Mouse (Mus musculus) liver, adult 2 months (tissue): ENCODE measurements at regions not wholly inside any gene's neighbourhood (a gene's known extent, or its start where the extent isn't known, plus 50 kb on each side); places are given as distances from the start of the nearest gene placed in this dataset.

ENCODE experiments used
- DNase-seq: peaks from one replicate; pipeline ENCODE4 v3.0.0-alpha.2; 2011; ENCODE audit warnings: low read depth, low spot score; ENCODE audit errors: extremely low read depth
- H3K27ac ChIP-seq: fragments of 200-500 bp; replicated peaks from 2 replicates; pipeline ENCODE4 v1.5.1; 2012; ENCODE audit warnings: low read depth, mild to moderate bottlenecking, control low read depth, inconsistent platforms, low read length; ENCODE audit not compliant: insufficient read depth
- H3K27me3 ChIP-seq: fragments of 200-500 bp; 2 replicates; pipeline ENCODE4 v1.6.1; 2012; ENCODE audit warnings: mild to moderate bottlenecking, moderate library complexity, low read length, inconsistent platforms; ENCODE audit not compliant: control insufficient read depth, insufficient read depth
- H3K36me3 ChIP-seq: fragments of 200-500 bp; 2 replicates; pipeline ENCODE4 v1.6.1; 2012; ENCODE audit warnings: low read length, inconsistent platforms; ENCODE audit not compliant: control insufficient read depth, insufficient read depth
- H3K4me1 ChIP-seq: fragments of 200-500 bp; 2 replicates; pipeline ENCODE4 v1.6.1; 2011; ENCODE audit warnings: low read length; ENCODE audit not compliant: control insufficient read depth, insufficient read depth
- H3K4me3 ChIP-seq: fragments of 200-500 bp; 2 replicates; pipeline ENCODE4 v1.5.1; 2011; ENCODE audit warnings: low read depth, mild to moderate bottlenecking, control low read depth, low read length, moderate library complexity; ENCODE audit not compliant: insufficient read depth
- H3K79me2 ChIP-seq: fragments of 200-500 bp; 2 replicates; pipeline ENCODE4 v1.6.1; 2012; ENCODE audit warnings: inconsistent platforms, mild to moderate bottlenecking, low read length, moderate library complexity; ENCODE audit not compliant: control insufficient read depth, insufficient read depth
- H3K9ac ChIP-seq: fragments of 200-500 bp; 2 replicates; pipeline ENCODE4 v1.6.1; 2012; ENCODE audit warnings: low read depth, mild to moderate bottlenecking, control low read depth, inconsistent platforms, low read length
- CTCF ChIP-seq: fragments of 200-500 bp; IDR thresholded peaks from 2 replicates; pipeline ENCODE4 v1.5.1; 2011; ENCODE audit warnings: low read depth, low read length, control low read depth
- POLR2A ChIP-seq: fragments of 200-500 bp; IDR thresholded peaks from 2 replicates; pipeline ENCODE4 v1.6.1; 2011; ENCODE audit warnings: low read length, control low read depth; ENCODE audit not compliant: insufficient read depth; ENCODE audit errors: extremely low read depth
- WGBS: fragments of 180-500 bp; shearing (Covaris S2); methylation state at CpG from one replicate; pipeline ENCODE4 v1.1.7; 2018; 5-methylcytosine and 5-hydroxymethylcytosine counted together

DNA sequence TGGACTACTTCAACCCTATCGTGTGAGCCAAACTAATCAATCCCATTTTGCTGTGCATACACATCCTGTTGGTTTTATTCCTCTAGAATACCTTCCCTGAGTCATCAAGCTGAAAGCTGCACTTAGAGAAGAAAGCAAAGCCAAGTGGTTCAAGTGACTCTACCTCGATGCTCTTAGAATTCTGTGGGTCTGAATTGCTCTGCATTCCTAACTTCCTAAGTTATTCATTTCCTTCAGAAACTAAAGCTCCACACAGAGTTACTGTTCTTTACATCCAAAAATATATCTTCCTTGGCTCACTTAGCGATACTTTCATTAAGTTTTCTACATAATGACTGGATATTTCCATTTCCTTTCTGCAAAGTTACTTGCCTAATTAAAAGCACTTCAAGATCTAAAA, 379.0 kb upstream of the Pkdcc start:
- Histone ChIP-seq H3K9ac (no peak overlapping the region), H3K27me3 (0 out of 2 replicates have a peak, but pooled peaks cover under 1% of the 10 kb centered on the region), H3K36me3 (no peaks in the 10 kb centered on the region), H3K4me3 (no peak overlapping the region), H3K4me1 (no peaks in the 10 kb centered on the region), H3K79me2 (no peaks in the 10 kb centered on the region), H3K27ac (no peak overlapping the region)
- no peak for TF ChIP-seq CTCF
- WGBS: 68% methylated on average over 3 of the region's 3 CpGs
- no peak for DNase-seq

DNA sequence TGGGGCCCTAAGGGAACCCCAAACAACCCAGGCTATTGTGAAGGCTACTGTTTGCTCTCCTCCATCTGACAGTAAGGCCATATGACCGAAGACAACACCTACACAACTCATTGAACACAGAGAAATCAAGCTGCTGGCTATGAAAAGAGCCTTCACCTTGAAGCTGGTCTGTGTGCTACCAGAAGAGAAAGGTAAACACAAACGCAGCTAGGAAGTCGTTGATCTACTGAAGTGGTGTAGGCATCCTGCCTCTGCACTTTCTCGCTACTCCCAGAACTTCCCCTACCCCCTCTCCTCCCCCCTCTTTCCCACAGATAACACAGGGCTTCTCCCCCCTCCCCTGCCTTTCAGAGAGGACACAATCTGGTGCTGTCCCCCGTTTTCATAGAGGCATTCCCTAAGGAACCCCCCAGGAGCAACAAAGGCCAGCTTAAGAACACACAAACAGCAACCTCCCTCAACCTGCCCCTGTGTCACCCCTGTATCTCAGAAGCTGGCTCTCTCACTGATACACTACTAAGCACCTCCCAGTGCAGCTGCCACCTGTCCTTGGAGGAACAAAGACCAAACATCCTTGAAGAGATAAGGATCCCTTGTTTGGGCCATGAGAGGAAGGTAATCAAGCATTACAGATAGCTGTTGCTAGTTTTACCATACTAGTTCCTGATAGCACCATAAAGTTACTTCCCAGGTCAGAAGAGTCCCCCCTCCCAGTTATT, 368.2 kb upstream of the Pkdcc start:
- TF ChIP-seq POLR2A: no peak
- no peak for TF ChIP-seq CTCF
- no peak overlapping the region for H3K27ac ChIP-seq
- H3K79me2 ChIP-seq: no peaks in the 10 kb centered on the region
- 27% methylated on average over 5 of the region's 5 CpGs for WGBS
- DNase-seq: no peak
- H3K36me3 ChIP-seq: no peaks in the 10 kb centered on the region
- H3K4me1 ChIP-seq: no peaks in the 10 kb centered on the region
- no peaks in the 10 kb centered on the region; the same call in 1 of the 2 replicates for H3K27me3 ChIP-seq
- H3K4me3 ChIP-seq: no peak overlapping the region
- H3K9ac ChIP-seq: no peak overlapping the region

DNA sequence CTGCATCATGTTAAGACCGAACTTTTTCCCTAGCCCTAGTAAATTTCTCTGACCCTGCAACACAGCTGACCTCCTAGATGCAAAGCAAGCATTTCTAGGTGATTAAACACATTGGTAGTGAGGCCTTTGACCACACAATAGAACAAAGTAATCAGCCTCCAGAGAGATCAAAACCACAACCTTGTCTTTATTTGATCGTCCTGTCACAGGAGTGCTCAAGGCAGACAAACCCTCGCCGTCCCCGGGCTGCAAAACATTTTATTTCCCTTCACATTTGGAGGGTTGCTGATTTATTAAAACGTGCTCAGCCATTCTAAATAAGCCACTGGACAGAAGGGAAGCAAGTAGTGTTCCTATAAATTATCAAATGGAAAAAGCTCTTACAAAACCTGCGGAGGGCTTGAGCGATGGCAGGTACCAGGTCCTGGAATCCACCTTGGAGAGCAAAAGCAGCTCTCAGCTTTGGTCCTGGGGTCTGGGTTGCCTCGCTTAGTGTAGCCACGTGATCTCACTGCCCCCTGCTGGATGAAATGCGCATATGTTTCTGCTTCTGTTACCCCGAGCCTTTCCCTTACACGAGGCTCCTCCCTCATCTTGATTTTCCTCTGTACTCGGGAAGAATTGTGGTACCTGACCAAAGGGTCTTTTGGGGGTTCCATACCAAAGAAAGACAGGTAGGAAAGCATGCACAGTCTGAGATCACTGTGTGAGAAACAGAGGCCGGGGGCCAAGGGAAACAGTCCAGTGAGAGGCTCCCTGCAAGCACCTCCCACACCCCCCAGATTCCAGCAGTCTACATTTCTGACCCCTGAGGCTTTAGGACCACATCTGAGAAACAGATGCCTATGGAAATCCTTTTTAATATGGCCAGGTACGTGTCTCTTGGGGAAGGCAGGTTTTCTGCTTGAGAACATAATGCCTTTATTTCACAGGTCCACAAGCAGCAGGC, 357.6 kb upstream of the Pkdcc start:
- Histone ChIP-seq H3K4me1 (no peaks in the 10 kb centered on the region), H3K36me3 (no peaks in the 10 kb centered on the region), H3K9ac (no peak overlapping the region), H3K79me2 (no peaks in the 10 kb centered on the region), H3K27ac (no peak overlapping the region), H3K4me3 (no peak overlapping the region), H3K27me3 (no peaks in the 10 kb centered on the region; the same call in 1 of the 2 replicates)
- DNase-seq: peak; percentile 20
- no peak for TF ChIP-seq POLR2A
- peak; percentile 82 for TF ChIP-seq CTCF
- WGBS: 21% methylated on average over 16 of the region's 16 CpGs

DNA sequence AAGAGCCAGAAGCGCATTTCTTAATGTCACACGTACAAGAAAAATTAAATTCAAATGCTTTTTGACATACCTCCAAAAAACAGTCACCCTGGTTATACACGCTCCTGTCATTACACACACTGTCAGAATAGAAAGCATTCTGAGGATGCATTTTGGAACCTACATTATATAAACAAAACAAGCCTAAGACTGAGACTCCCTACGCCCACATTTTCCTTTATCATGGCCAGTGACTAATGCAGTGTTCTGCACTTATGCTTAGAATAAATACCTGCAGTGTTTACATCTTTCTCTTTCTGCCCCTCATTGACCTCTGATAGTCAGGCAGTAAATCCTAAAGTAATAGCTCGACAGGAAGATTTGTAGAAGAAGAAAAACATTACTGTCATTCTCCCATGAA, 354.7 kb upstream of the Pkdcc start:
- TF ChIP-seq CTCF (no peak), POLR2A (no peak)
- Histone ChIP-seq H3K4me3 (no peak overlapping the region), H3K27me3 (no peaks in the 10 kb centered on the region; the same call in 1 of the 2 replicates), H3K9ac (no peak overlapping the region), H3K4me1 (no peaks in the 10 kb centered on the region), H3K36me3 (no peaks in the 10 kb centered on the region), H3K27ac (no peak overlapping the region), H3K79me2 (no peaks in the 10 kb centered on the region)
- DNase-seq: no peak
- 77% methylated on average over 5 of the region's 5 CpGs for WGBS

DNA sequence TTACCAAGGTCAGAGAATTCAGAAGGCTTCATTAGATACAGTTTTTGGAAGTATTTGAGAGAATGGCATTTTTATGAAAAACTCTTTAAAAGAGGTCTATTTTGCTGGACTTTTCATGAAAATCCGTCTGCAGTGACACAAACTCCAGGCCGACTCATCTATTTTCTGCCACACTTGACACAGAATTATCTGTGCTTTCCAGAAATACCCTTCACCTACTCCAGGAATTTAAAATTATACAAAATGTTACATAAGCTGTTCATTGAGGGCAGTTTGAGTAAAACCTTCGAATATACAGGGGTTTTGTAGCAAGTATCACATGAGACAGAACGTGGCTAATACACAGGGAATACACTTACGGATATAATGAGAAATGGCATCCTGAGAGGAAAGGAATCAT, 354.1 kb upstream of the Pkdcc start:
- Histone ChIP-seq H3K27me3 (no peaks in the 10 kb centered on the region; the same call in 1 of the 2 replicates), H3K27ac (no peak overlapping the region), H3K4me3 (no peak overlapping the region), H3K9ac (no peak overlapping the region), H3K79me2 (no peaks in the 10 kb centered on the region), H3K36me3 (no peaks in the 10 kb centered on the region), H3K4me1 (no peaks in the 10 kb centered on the region)
- TF ChIP-seq CTCF (no peak), POLR2A (no peak)
- WGBS: 73% methylated on average over 5 of the region's 5 CpGs
- DNase-seq: no peak

DNA sequence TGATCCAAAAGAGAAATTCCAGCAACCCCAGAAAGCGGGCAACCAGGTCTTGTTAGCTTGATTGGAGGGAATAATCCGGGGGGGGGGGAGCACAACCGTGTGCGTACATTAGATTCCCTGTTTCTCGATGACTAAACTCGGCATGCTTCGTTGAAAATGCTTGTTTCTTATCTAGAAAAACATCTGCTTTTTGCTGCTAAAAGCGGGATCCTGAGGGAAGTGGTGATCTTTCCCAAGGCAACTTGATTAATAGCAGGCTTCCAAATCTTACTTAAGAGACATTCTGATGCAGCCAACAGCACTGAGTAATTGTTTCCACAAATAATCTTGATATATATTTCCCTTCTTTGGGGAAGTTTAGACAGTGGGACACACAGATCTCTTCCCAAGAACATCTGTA, 338.0 kb upstream of the Pkdcc start:
- 65% methylated on average over 8 of the region's 8 CpGs for WGBS
- no peak overlapping the region for H3K4me3 ChIP-seq
- no peaks in the 10 kb centered on the region for H3K36me3 ChIP-seq
- TF ChIP-seq POLR2A: no peak
- TF ChIP-seq CTCF: no peak
- H3K27me3 ChIP-seq: no peaks in the 10 kb centered on the region
- H3K9ac ChIP-seq: no peak overlapping the region
- H3K4me1 ChIP-seq: no peaks in the 10 kb centered on the region
- no peak for DNase-seq
- no peak overlapping the region for H3K27ac ChIP-seq
- H3K79me2 ChIP-seq: no peaks in the 10 kb centered on the region
